Mouse (Mus musculus) 3T3-L1 (cell line): ENCODE measurements around the gene Gnb5.

Experiments used
- DNase-seq: peaks from one replicate; pipeline ENCODE4 v3.0.0-alpha.2; 2015; ENCODE audit warnings: low read depth, low spot score

The Gnb5 gene

GRCm38 (mm10) chr9:75304286-75304685 lies 1.8 kb upstream of the Gnb5 start:
- DNase-seq, result no peak

DNA sequence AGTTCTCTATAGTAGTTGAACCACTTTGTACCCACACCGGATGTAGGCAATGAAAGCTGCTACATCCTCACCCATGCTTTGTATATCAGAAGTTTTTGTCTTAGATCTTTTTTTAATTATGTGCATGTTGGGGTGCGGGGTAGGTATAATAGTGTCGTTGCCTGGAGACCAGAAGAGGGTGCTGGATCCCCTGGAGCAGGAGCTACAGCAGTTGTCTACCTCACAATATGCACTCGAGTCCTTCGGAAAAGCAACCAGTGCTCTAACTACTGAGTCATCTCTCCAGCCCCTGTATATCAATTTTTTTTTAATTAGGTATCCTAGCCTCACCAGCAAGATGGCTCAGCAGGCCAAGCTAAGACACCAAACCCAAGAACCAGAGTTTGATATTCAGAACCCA lies 927 bp downstream of the Gnb5 start:
- no peak for DNase-seq

GRCm38 (mm10) chr9:75308621-75309020 lies 2.5 kb downstream of the Gnb5 start:
- DNase-seq, result no peak

DNA sequence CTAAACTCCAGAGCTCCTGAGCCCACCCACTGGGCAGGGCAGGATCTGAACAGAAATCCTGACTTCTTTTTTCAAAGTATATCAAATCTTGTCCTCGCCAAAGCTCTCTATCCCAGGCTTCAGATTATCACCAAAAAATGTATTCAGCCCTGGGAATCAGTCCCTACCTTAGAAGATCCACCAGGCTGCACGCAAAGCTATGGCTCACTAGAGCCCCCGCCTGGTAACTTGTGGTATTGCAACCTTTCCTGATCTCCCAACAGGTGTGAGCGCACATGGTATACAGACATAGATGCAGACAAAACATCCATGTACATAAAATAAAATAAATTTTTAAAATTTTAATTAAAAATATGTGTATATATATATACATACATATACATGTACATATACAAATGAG lies 5.9 kb downstream of the Gnb5 start:
- DNase-seq, result peak; percentile 86

- peak; percentile 23 for DNase-seq
Observed at GRCm38 (mm10) chr9:75313138-75313831, 7.2 kb downstream of the Gnb5 start.

GRCm38 (mm10) chr9:75313832-75314516 lies 7.9 kb downstream of the Gnb5 start:
- peak; percentile 56 for DNase-seq

- DNase-seq, result no peak
Observed at GRCm38 (mm10) chr9:75314517-75315105, 8.5 kb downstream of the Gnb5 start.

DNA sequence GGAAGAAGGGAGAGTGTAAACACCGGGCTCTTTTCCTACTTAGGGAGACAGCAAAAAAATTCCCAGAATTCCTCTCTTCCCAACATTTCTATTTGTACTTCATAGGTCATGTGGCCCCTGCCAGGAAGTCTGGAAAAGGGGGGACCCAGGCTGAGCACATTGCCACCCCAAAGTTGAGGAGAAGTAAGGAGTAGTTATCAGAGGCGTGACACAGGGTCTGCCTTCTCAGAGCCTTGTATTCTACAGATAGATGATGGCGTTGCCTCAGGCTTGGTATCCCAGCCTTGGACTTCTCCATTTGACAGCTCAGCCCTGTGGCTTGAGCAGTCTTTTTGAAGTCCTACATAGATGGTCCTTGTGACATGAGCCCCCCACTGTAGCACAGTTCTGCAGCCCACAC lies 9.2 kb downstream of the Gnb5 start:
- no peak for DNase-seq

GRCm38 (mm10) chr9:75316771-75317170 lies 10.7 kb downstream of the Gnb5 start:
- no peak for DNase-seq

- peak; percentile 86 for DNase-seq
Observed at GRCm38 (mm10) chr9:75318196-75318595, 12.1 kb downstream of the Gnb5 start.

DNA sequence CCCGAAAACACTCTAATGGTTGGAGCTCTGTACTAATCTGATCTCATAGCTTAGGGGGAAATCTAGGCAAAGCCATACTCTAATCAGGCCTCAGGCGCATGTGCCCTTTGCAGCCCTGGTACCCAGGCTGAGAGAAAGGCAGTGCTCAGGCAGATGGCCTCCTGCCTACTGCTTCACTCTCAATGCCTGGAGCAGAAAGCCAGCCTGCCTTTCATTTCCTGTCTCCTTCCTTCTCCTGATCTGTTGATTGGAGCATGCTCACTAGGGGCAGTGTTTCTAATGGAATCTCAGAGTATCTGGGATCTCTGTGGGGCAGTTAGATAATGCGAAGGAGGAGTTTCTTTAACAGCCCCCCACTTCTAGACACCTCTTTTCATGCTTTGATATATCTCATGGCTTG lies 13.3 kb downstream of the Gnb5 start:
- DNase-seq, result peak; percentile 55

GRCm38 (mm10) chr9:75322099-75322885 lies 16.2 kb downstream of the Gnb5 start:
- no peak for DNase-seq

- DNase-seq, result no peak
Observed at GRCm38 (mm10) chr9:75328047-75328446, 22.0 kb downstream of the Gnb5 start.

GRCm38 (mm10) chr9:75330821-75331220 lies 24.7 kb downstream of the Gnb5 start:
- no peak for DNase-seq

DNA sequence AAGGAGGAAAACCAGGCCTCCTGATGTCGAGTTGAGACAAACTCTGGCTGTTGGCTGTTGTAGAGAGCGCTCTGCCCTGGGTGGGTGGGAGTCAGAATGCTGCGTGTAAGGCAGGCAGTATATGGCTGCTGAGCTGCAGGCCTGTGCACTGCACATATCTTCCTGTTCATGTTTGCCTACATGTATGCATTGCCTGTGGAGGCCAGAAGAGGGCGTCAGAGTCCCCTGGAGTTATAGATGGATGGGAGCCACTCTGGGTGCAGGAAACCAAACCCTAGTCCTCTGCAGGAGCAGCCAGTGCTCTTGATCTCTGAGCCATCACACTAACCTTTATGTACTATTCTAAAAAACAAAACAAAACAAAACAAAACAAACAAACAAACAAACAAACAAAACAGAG lies 28.4 kb downstream of the Gnb5 start:
- no peak for DNase-seq

DNA sequence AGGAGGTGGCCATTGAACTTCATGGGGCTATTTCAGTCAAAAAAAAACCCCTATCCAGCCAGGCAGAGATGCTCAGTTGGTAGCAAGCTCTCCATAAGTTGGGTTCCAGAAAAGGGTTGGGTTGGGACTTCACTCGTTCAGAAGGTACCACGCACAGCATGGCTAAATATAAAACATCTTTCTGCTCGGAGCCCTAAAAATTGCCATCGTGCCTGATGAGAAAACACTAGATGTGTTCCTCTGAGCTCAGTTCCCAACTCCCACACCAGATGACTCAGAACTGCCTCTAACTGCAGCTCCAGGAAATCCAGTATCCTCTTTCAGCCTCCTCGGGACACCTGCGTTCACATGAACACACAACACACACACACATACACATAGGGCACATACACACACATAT lies 31.9 kb downstream of the Gnb5 start:
- no peak for DNase-seq

GRCm38 (mm10) chr9:75342433-75342832 lies 36.3 kb downstream of the Gnb5 start:
- DNase-seq, result no peak

GRCm38 (mm10) chr9:75347458-75347857 lies 41.4 kb downstream of the Gnb5 start, which contains the start of gene Bcl2l10:
Bcl2l10 (plus strand) TSS chr9:75347758.
- no peak for DNase-seq

DNA sequence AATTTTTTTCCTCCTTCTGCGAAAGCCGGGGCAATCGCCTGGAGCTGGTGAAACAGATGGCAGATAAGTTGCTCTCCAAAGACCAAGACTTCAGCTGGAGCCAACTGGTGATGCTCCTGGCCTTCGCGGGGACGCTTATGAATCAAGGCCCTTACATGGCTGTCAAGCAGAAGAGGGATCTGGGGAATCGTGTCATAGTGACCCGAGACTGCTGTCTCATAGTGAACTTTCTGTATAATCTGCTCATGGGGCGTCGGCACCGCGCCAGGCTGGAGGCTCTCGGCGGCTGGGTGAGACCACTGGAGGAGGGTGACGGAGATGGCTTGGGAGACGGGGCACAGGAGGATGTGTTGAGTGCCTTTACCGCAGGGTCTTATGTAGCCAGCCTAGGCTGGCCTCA lies 42.0 kb downstream of the Gnb5 start:
- DNase-seq, result no peak

DNA sequence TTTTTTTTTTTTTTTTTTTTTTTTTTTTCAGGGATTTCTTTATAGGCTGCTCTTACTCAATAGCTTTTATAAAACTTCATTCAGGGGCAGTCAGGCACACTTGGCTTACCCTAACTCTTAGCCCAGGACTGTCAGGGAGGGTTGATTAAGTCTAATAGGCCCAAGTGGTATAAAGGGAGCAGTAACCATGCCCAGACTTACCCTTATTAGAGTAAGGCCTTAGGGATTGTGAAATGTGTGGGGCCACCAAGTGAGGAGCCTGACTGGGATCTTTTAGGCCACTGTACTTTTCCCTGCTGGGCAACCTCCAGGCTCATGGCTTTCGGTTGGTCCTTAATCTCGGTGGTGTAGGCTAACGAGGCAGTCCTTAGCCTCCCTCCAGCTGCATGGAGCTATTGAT lies 42.6 kb downstream of the Gnb5 start:
- DNase-seq, result no peak

DNA sequence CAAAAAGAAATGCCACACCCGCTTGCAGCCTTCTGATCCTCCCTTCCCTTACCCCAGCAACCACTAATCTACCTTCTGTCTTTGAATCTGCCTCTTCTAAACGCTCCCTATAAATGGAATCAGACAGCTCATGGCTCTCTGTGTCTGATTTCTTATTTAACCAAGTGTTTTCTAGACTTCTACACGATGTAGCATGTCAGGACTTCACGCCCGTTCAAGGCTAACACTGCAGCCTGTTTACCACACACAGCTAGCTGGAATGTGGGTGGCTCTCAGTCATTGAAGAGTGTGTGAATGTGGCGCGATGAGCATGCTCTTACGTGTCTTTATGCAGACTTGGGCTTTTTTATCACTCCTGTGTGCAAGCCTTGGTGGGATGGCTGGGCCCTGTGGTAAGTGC lies 47.0 kb downstream of the Gnb5 start:
- DNase-seq, result no peak

DNA sequence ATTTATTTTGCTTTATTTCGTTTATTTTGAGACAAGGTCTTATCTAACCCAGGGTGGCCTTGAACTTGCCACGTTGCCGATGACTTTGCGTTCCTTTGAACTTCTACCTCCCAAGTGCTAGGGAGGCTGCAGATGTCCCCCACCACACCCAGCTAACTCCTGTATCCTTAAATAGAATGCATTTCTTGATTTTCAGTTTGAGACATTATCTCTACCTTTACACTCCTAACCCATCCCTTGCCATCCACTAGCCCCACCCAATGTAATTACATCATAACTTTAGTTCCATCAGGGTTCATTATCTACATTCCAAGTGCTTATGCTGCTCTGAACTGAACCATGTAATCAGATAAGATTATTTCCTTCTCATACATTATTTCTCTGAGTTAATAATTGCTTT lies 49.7 kb downstream of the Gnb5 start:
- DNase-seq, result no peak
